Comparison of ENCODE assay signal across 10 mouse cellular contexts in the genomic region with DNA sequence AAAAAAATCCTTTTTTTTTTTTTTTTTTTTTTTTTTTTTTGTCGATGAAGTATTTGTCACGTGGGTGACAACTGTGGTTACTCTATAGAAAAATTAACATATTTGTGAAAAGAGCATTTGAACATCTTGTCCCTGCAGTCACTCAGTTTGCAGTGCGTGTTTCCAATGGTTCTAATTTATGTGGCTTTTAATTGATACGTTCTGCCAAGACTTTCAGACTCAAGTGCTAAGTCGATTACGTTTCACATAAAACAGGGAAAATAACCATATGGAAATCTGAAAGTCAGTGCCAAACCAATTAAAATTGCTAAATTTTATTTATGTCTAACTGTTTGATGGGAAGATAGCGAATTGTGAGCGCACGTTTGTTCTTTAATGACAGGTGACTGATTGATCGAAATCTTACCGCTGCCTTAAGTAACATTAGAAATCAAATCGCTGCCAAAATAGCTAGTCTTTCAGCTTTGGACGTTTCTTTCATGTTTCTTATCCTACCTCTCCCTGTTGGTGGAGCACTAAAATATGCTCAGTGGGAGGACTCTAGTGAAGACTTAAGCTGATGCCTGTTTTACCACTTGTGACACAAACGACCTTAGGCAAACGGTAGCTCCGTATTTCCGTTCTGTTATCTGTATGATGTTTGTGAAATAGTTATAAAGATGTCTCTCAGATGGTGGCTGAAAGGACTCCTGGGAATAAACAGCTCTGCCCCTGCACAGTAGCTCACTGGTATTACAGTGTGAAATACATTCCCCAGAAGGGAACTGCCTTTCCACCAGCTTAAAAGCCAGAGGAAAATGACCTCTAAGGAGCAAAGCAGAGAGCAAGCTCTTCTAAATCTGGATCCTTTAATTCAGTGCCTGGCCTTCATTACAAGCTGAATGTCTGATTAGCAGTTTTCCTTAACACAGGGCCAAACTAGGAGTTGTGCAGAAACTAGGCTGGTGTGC. TPM values are rescaled to one million over a fixed set of nuclear protein-coding genes. Genes with fewer than 3 reads are reported as not detected.
A peak's percentile ranks its signal among the peaks of the same experiment; 100 is the strongest.
DNase-seq lines count a peak whose midpoint lies in the region; ATAC-seq and TF ChIP-seq lines count a peak whose summit lies in the region.
"Had no signal": no experiment of that assay in that cellular context is flagged by ENCODE, and none has a peak within 500 bp of the region (broad histone marks: within the 10 kb centered on the region; RNA-seq: fewer than 3 reads in every experiment).

No protein-coding gene starts in this region.

- WGBS in heart, embryonic 16.5 days = 62% methylated on average over 17 of the region's 17 CpGs
- WGBS in limb, embryonic 13.5 days = 29% methylated on average over 17 of the region's 17 CpGs
- WGBS in limb, embryonic 10.5 days = 52% methylated on average over 17 of the region's 17 CpGs
- 29% methylated on average over 17 of the region's 17 CpGs for WGBS in forebrain, postnatal 0 days

- H3K27me3 ChIP-seq in heart, embryonic 16.5 days (ENCODE audit: control insufficient read depth, insufficient read depth, low read length) = no peaks in the 10 kb centered on the region
- H3K27me3 ChIP-seq in limb, embryonic 13.5 days = peaks cover 55% of the 10 kb centered on the region
- peaks cover 61% of the 10 kb centered on the region for H3K27me3 ChIP-seq in limb, embryonic 10.5 days (ENCODE audit: low read depth, poor library complexity, severe bottlenecking)
- H3K27me3 ChIP-seq in forebrain, postnatal 0 days (ENCODE audit: insufficient read depth, low read length) = no peaks in the 10 kb centered on the region

- intact Hi-C loops in heart, postnatal 36 days (cut with DNase I) = loop anchor here (5.0 to 10.0 kb wide), 5 partner anchors 43 to 332 kb away; no protein-coding TSS in a partner anchor

- ATAC-seq in heart, embryonic 16.5 days (replicated peaks; ENCODE audit: extremely low read depth, insufficient read depth, low FRiP score) = no peak
- ATAC-seq in limb, embryonic 13.5 days (ENCODE audit: low FRiP score, low read depth) = no peak
- peak; percentile 18; the same call in 1 of the 2 replicates for ATAC-seq in forebrain, postnatal 0 days

- no peak for DNase-seq in heart, postnatal 36 days
- DNase-seq in limb, embryonic 10.5 days (ENCODE audit: low spot score) = no peak
- peak; percentile 91 for DNase-seq in brain, embryonic 14.5 days (ENCODE audit: low read depth)
- peak; percentile 65 for DNase-seq in forebrain, postnatal 0 days
- DNase-seq in urinary bladder, adult 2 months (ENCODE audit: low spot score) = no peak
- DNase-seq: thymus, adult 2 months had no signal

- no peak overlapping the region for H3K27ac ChIP-seq in heart, embryonic 16.5 days (ENCODE audit: low read length)
- no peak overlapping the region for H3K27ac ChIP-seq in limb, embryonic 13.5 days
- H3K27ac ChIP-seq in limb, embryonic 10.5 days = no peak overlapping the region
- peak overlapping the region; percentile 42; the same call in 1 of the 2 replicates for H3K27ac ChIP-seq in forebrain, postnatal 0 days (ENCODE audit: low read depth, low read length)
- H3K27ac ChIP-seq: limb, embryonic 15.5 days; midbrain, embryonic 12.5 days had no signal

- H3K4me3 ChIP-seq in heart, embryonic 16.5 days (ENCODE audit: low read length) = peak overlapping the region; percentile 9; the same call in 1 of the 2 replicates
- H3K4me3 ChIP-seq in limb, embryonic 13.5 days = no peak overlapping the region
- H3K4me3 ChIP-seq in limb, embryonic 10.5 days = no peak overlapping the region
- H3K4me3 ChIP-seq in forebrain, postnatal 0 days (ENCODE audit: low read depth, low read length) = peak overlapping the region; percentile 77
- H3K4me3 ChIP-seq: limb, embryonic 15.5 days; midbrain, embryonic 12.5 days had no signal

- no peak for TF ChIP-seq CTCF in brain, embryonic 14.5 days (IDR thresholded peaks at IDR 0.05; ENCODE audit: borderline replicate concordance, extremely low read depth, insufficient read depth, insufficient read length)
- no peak for TF ChIP-seq CTCF in forebrain, postnatal 0 days (IDR thresholded peaks at IDR 0.05; ENCODE audit: low read depth)

- no peak overlapping the region for H3K9ac ChIP-seq in heart, embryonic 16.5 days (ENCODE audit: low read length)
- H3K9ac ChIP-seq in limb, embryonic 13.5 days = no peak overlapping the region
- no peak overlapping the region for H3K9ac ChIP-seq in forebrain, postnatal 0 days
- H3K9ac ChIP-seq: limb, embryonic 15.5 days; midbrain, embryonic 12.5 days had no signal

- H3K4me2 ChIP-seq in heart, embryonic 16.5 days (ENCODE audit: low read depth, low read length) = peak overlapping the region; percentile 29
- H3K4me2 ChIP-seq in limb, embryonic 13.5 days (replicated peaks) = 0 out of 2 replicates have a peak overlapping the region, but pooled peaks have one; percentile 7
- peak overlapping the region; percentile 35 for H3K4me2 ChIP-seq in forebrain, postnatal 0 days (ENCODE audit: low read depth)
- H3K4me2 ChIP-seq: midbrain, embryonic 12.5 days had no signal

- H3K9me3 ChIP-seq in heart, embryonic 16.5 days (replicated peaks; ENCODE audit: control insufficient read depth, low read length) = no peaks in the 10 kb centered on the region
- no peaks in the 10 kb centered on the region for H3K9me3 ChIP-seq in limb, embryonic 13.5 days
- H3K9me3 ChIP-seq in limb, embryonic 10.5 days (replicated peaks) = no peaks in the 10 kb centered on the region
- H3K9me3 ChIP-seq in forebrain, postnatal 0 days (ENCODE audit: low read length) = no peaks in the 10 kb centered on the region
- H3K9me3 ChIP-seq: limb, embryonic 15.5 days; midbrain, embryonic 12.5 days had no signal

- no peaks in the 10 kb centered on the region for H3K36me3 ChIP-seq in heart, embryonic 16.5 days (ENCODE audit: control insufficient read depth, insufficient read depth)
- no peaks in the 10 kb centered on the region for H3K36me3 ChIP-seq in limb, embryonic 13.5 days
- no peaks in the 10 kb centered on the region for H3K36me3 ChIP-seq in limb, embryonic 10.5 days
- no peaks in the 10 kb centered on the region for H3K36me3 ChIP-seq in forebrain, postnatal 0 days (ENCODE audit: insufficient read depth)
- H3K36me3 ChIP-seq: midbrain, embryonic 12.5 days had no signal

- TF ChIP-seq POLR2A in brain, embryonic 14.5 days (IDR thresholded peaks at IDR 0.05; ENCODE audit: borderline replicate concordance, extremely low read depth, insufficient read depth, insufficient read length, poor library complexity, severe bottlenecking) = no peak

- peaks cover 28% of the 10 kb centered on the region for H3K4me1 ChIP-seq in heart, embryonic 16.5 days (ENCODE audit: control insufficient read depth, insufficient read depth, low read length)
- peaks cover 22% of the 10 kb centered on the region for H3K4me1 ChIP-seq in limb, embryonic 13.5 days
- H3K4me1 ChIP-seq in limb, embryonic 10.5 days = peaks cover 39% of the 10 kb centered on the region
- peaks cover 18% of the 10 kb centered on the region for H3K4me1 ChIP-seq in forebrain, postnatal 0 days (ENCODE audit: insufficient read depth)

RNA-seq across cellular contexts. Expression of gene Kitl, which starts 4.1 kb away (rescaled TPM):
- 15.0 and 18.8 TPM in 2 replicates for polyA plus RNA-seq in heart, embryonic 16.5 days (2015; fragmentation: Nextera tagmentation; extraction: Ambion mirVana)
- 10 to 100 TPM; 60.9 to 70.1 TPM for total RNA-seq in heart, postnatal 36 days (2021)
- 14.4 and 15.9 TPM in 2 replicates for polyA plus RNA-seq in limb, embryonic 13.5 days (2015; fragmentation: Nextera tagmentation; extraction: Ambion mirVana)
- polyA plus RNA-seq in limb, embryonic 10.5 days (2016; fragmentation: Nextera tagmentation; extraction: Ambion mirVana) = 7.0 and 9.0 TPM in 2 replicates
- 21.3 and 26.7 TPM in 2 replicates for polyA plus RNA-seq in brain, embryonic 14.5 days (2012; rRNA removed)
- 76.6 and 110 TPM in 2 replicates for total RNA-seq in forebrain, postnatal 0 days (2014; rRNA removed)
- 45.0 and 81.6 TPM in 2 replicates for polyA plus RNA-seq in forebrain, postnatal 0 days (2015; fragmentation: Nextera tagmentation; extraction: Ambion mirVana)
- polyA plus RNA-seq in urinary bladder, adult 2 months (2012; rRNA removed) = 17.9 and 19.1 TPM in 2 replicates

Comparison
In these comparisons a context has a peak if more than half of its experiments do, and no peak if none do; other contexts are left out.
1. H3K4me3 ChIP-seq: peak in heart, embryonic 16.5 days (single experiment) and forebrain, postnatal 0 days (single experiment); none in limb, embryonic 13.5 days (single experiment) and limb, embryonic 10.5 days (single experiment).
2. DNase-seq: peak in brain, embryonic 14.5 days (single experiment) and forebrain, postnatal 0 days (single experiment); none in heart, postnatal 36 days (0 of 2), limb, embryonic 10.5 days (single experiment) and urinary bladder, adult 2 months (single experiment).
3. Peak in every context shown above with its lines, with median percentiles within 50 percentile points of each other: H3K4me2 ChIP-seq.